Mouse (Mus musculus): ENCODE results near the gene Stac. TPM values are rescaled to one million over a fixed set of nuclear protein-coding genes. Genes with fewer than 3 reads are reported as not detected.

The Stac gene
- total RNA-seq, 1 experiment from 2014 or later: not detected

- ATAC-seq (replicated peaks; ENCODE audit: low read depth, poor library complexity, severe bottlenecking): no peak
Measured at GRCm38 (mm10) chr9:111523871-111524270, 166.3 kb downstream of the Stac start.

- no peak for ATAC-seq (replicated peaks; ENCODE audit: low read depth, poor library complexity, severe bottlenecking)
Measured at GRCm38 (mm10) chr9:111523111-111523510, 167.0 kb downstream of the Stac start.

- no peak for ATAC-seq (replicated peaks; ENCODE audit: low read depth, poor library complexity, severe bottlenecking)
Measured at GRCm38 (mm10) chr9:111522226-111522625, 167.9 kb downstream of the Stac start.

GRCm38 (mm10) chr9:111515536-111515935 is 174.6 kb downstream of the Stac start:
- no peak for ATAC-seq (replicated peaks; ENCODE audit: low read depth, poor library complexity, severe bottlenecking)

DNA sequence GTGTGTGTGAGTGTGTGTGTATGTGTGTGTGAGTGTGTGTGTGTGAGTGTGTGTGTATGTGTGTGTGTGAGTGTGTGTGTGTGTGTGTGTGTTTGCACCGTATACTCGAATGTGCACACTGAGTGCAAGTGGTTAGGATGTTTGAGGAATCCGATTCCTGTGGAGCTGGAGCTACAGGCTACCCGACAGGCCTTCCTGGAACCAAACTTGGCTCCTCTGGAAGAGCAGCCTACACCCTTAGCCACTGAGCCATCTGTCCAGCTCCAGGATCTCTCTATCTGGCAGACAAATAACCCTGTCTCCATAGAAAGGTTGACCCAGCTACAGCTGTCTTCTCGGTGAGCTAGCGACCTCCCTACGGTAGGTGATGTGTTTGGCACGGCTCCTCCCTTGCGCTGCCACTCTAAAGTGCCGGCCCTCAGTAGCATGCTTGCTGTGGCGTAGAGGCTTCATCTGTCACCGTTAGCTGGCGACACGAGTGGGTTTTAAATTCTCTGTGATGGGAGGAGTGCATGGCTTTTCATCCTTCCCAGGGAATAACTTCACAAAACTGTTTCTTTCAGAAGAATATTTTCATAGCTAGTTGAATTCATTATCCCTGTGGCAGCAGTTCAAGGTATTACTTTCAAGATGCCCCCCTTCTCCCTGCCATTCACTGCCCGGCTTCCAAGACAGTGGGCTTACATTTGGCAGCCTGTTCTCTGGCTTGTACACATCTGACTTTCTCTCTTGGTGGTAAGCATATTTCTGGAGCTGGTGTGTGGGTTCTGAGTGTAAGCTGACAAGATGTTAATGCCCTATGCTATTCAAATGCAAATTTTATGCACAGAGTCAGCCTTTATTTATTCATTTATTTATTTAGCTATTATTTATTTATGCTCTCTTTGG is 175.3 kb downstream of the Stac start:
- no peak for ATAC-seq (replicated peaks; ENCODE audit: low read depth, poor library complexity, severe bottlenecking)

All from common myeloid progenitor, adult 5-6 weeks (primary cell).